Mouse (Mus musculus): ENCODE measurements around the gene Ap3b1.

Gene Ap3b1

GRCm38 (mm10) chr13:94375526-94376390, 17.0 kb downstream of the Ap3b1 start:
- no peak for DNase-seq (ENCODE audit: low spot score)

DNA sequence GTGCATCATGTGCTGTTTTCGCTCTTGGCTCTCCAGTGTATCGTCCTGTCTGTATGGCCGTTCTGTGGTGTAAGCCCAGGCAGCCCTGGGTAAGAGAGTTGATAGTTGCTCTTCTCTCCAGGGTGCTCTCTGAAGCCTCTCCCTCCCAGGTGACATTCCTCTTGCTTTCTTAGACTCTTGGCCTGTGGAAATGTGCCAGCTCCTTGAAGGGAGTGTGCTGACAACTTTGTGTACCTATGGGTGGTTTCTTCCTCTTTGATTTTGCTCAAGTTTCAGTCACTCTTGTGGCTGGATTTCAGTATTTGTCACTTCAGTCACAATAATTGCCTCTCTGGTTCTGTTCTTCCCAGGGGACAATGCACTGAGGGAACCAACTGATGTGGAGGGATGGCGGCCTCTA, 20.2 kb downstream of the Ap3b1 start:
- DNase-seq (ENCODE audit: low spot score): no peak

GRCm38 (mm10) chr13:94381427-94381826, 22.7 kb downstream of the Ap3b1 start:
- no peak for DNase-seq (ENCODE audit: low spot score)

- peak; percentile 49 for DNase-seq (ENCODE audit: low spot score)
These were observed 23.3 kb downstream of the Ap3b1 start for GRCm38 (mm10) chr13:94381829-94382675.

- DNase-seq (ENCODE audit: low spot score): no peak
These were observed 26.3 kb downstream of the Ap3b1 start for GRCm38 (mm10) chr13:94384931-94385570.

GRCm38 (mm10) chr13:94388566-94388965, 29.8 kb downstream of the Ap3b1 start:
- no peak for DNase-seq (ENCODE audit: low spot score)

GRCm38 (mm10) chr13:94389541-94389940, 30.8 kb downstream of the Ap3b1 start:
- no peak for DNase-seq (ENCODE audit: low spot score)

DNA sequence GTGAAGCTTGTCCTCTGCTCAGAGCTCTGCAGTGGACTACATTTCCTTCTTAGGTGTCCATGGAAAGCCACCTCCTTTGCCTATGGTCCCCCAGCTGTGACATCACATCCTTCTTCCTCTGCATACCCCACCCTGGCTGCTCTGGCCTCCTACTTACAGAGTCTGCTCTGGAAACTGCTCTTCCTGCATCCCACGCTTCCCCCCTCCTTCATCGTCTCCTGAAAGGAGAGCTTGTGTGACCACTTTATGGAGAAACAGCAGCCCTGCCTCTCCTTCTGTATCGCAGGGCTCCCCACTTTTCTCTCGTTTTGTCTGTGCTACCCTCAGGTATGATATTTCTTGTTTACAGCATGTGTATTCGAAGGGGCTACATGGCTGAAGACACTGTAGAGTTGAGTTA, 33.5 kb downstream of the Ap3b1 start:
- DNase-seq (ENCODE audit: low spot score): no peak

DNA sequence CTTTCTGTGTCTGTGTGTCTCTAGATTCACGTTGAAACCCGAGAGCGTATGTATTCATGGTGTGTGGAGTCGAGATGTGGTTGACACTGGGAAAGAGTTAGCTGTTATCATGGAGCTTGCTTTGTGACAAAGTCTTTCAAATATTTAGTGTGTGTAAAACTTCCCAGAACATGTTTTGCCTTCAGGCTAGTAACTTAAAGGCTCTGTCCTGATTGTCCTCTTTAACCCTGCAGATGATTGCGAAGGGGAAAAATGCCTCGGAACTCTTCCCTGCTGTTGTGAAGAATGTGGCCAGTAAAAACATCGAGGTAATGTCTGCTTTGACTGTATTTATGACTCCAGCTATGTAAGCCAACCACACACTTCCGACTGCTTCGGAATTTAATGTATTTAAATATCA, 35.7 kb downstream of the Ap3b1 start:
- DNase-seq (ENCODE audit: low spot score): no peak

DNA sequence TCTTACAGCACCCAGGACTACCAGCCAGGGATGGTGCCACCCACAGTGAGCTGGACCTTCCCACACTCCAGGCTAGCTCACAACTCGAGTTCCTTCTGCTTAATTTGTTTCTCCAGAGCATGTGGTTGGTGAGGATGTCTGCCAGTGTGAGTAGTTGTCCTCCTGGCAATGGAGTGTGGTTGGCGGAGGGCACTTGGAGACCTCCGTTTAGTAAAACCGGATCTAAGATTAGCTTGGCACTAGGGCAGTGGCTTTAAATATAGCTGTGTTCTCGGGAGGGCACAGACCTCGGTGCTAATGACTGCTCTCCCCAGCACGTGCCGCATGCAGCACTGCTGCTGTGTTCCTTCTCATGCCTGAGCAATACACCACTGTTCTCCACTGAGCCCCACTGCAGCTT, 37.0 kb downstream of the Ap3b1 start:
- DNase-seq (ENCODE audit: low spot score): no peak

- DNase-seq (ENCODE audit: low spot score): no peak
These were observed 37.7 kb downstream of the Ap3b1 start for GRCm38 (mm10) chr13:94396392-94396920.

DNA sequence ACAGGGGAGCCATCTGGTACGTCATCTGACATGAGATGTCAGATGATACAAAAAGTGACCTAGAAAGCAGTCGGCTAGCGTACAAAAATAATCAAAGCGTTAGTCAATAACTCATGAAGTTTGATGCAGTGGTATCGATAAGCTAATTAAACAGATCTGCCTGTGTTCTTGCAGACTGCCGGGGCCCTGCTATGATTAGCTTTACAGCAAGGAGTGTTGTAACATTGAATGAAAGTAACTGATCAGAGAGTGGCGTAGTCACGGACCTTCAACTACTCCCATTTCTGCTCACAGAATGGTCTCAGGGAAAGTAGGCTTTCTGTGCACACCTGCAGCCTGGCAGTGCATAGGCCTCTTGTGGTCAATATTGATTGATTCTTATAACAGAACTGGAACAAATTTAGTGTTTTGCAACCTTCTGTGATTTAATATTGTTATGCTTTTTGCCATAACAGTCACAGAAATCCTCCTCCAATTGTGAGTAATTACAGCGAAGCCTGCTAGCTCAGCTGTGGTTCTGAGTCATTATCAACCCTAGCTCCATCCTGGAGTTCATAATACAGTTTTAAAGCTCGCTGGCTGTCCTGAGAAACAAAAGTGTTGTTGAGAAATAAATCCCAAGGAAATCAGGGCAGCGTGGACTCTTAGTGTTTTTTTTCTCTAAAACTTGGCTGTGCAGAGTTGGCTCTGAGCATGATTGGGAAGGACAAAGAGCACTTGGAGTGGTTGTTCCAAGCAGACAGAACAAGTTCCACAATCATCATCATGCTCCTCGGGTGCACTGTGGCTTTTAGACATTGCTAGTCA, 40.0 kb downstream of the Ap3b1 start:
- DNase-seq (ENCODE audit: low spot score): no peak

DNA sequence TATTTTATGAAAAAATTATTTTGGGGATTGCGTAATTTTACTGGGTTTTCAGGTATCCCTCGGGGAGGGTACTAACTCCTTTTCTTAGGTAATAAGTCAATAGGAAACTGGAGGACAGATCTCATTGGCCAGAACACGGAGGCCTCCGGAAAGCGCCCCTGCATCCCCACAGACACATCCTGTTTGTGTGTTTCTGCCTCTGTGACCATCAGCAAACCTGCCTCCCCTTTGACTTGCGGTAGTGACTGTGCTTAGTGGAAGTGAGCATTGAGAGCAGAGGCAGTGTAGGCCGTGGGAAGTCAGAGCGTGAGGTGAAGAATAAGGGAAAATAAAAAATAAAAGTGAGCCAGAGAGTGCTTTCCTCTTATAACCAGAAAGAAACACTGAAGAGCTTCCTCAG, 41.7 kb downstream of the Ap3b1 start:
- DNase-seq (ENCODE audit: low spot score): no peak

DNA sequence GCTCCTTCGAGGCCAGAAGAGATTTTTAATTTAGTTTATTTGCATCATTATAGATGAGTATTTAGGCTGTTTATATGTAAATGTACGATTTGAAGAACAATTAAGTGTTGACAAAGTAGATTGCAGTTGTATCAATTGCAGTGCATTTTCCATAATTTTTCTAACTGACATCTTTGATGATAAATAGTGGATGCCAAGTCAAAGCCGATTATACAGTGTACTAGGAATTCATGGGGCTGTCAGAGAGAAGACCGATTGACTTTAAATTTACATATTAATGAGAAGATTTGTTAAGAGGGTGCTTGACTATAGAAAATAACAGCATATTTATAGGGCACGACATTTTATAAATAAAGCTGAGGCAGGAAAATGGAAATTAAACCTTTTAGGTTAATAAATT, 64.8 kb downstream of the Ap3b1 start:
- DNase-seq (ENCODE audit: low spot score): no peak

DNA sequence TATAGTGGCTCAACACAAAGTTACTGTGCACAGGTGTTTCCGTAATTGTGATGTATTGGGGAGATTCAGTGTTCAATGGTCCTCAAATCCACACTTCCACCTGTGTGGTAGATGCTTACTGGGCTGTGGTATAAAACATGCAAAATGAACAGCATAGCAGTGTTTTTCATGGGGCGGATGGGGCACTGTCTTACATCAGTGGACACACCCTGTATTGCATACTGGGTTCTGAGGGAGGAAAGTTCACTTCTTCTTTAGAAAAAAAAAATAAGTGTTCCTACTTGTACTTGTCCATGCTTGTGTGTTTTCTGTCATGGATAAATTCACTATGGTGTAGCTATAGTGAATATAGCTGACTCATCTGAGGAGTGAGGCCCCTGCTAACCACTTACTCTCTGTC, 70.8 kb downstream of the Ap3b1 start:
- DNase-seq (ENCODE audit: low spot score): no peak

DNA sequence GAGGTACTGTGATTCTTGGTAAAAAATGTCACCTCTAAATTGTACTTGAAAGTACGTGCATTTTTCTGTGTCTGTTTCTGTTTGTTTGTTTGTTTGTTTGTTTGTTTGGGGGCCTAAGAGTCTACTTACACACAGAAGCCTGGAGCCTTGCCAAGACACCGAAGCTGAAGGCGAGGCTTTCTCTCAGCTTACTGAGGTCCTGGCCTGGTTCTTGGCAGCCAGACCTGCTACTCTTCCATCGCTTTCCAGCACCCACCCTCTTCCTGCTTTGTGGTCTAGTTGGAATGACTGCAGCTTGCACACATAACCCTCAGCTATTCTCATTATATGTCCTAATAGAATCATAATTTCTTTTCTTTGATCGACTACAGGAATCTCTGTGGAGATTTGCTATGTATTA, 80.6 kb downstream of the Ap3b1 start:
- peak; percentile 19 for DNase-seq (ENCODE audit: low spot score)

GRCm38 (mm10) chr13:94441199-94441598, 82.4 kb downstream of the Ap3b1 start:
- DNase-seq (ENCODE audit: low spot score): no peak

GRCm38 (mm10) chr13:94443411-94443810, 84.7 kb downstream of the Ap3b1 start:
- DNase-seq (ENCODE audit: low spot score): no peak

GRCm38 (mm10) chr13:94445103-94445502, 86.3 kb downstream of the Ap3b1 start:
- no peak for DNase-seq (ENCODE audit: low spot score)

DNA sequence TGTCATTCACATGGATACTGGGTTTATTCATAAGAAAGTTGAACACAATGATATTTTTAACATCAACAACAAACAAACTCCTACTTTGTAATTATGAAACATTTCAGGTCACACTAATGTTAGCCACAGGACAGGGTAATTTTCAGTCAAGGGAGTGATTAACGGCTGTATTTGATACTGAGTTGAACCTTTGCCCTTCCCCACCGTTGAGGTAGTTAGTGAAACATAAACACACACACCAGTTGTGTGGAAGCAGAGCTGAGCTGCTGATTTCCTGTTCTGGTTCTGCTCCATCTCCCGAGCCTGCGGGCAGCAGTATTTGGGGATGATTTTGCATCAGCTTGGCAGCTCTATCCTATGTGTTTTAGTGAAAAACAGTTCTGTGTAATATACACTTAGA, 88.2 kb downstream of the Ap3b1 start:
- no peak for DNase-seq (ENCODE audit: low spot score)

DNA sequence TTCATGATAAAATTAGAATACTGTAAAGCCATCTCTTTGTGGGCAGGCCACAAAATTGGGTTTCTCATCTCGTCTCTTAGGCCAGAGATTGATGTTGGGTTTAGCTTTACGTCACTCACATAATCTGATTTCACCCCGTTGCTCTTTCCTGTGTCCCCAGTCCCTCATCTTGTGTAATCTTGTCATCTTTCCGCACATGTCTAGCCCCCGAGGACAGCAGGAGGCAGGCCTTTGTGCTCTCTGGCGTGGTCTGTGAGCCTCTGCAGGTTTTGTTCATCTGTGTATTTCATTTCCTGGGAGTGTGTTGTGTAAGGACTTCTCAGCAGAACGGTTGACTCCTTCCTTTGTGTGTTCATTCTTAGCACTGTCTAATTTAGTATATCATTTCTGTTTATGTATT, 90.8 kb downstream of the Ap3b1 start:
- no peak for DNase-seq (ENCODE audit: low spot score)

- DNase-seq (ENCODE audit: low spot score): peak; percentile 60
These were observed 92.5 kb downstream of the Ap3b1 start for GRCm38 (mm10) chr13:94451229-94451628.

Measured in MN1 (cell line).